In the genomic region with DNA sequence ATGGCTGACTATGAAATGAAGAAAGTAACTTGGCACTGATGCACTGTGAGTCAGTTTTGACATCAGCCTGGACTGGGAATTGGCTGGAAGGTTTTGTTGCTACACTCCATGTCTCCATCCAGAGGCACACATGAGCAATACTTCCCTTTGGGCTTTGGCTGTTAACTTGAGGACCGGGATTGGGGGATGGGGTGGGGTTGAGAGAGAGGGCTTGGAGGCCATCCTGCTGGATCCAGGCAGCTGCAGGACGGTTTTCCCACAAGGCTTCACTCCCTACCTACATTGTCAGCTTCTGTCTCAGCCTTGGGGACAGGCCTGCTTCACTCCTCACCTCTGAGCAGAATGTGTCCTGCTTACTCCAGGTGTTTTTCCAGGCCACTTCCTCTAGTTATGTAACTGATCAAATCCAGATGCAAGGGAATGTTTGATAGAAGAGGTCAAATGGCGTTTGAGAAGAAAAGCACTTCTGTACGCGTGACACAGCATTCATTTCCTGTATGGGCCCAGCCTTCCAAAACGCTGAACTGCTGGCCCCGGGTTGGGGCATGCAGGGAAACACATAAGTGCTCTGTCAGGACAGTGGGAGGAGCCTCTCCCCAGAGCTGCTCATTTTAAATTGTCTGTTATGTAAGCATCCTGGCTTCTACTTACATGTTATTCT, we compare ENCODE assay signal across 9 mouse cellular contexts. TPM values are rescaled to one million over a fixed set of nuclear protein-coding genes. Genes with fewer than 3 reads are reported as not detected.
DNase-seq lines count a peak whose midpoint lies in the region; ATAC-seq and TF ChIP-seq lines count a peak whose summit lies in the region.
"Had no signal": no experiment of that assay in that cellular context is flagged by ENCODE, and none has a peak within 500 bp of the region (broad histone marks: within the 10 kb centered on the region; RNA-seq: fewer than 3 reads in every experiment).

No protein-coding gene starts in this region.

- H3K27ac ChIP-seq in intestine, postnatal 0 days (ENCODE audit: low read depth, low read length): peak overlapping the region; percentile 73
- no peak overlapping the region for H3K27ac ChIP-seq in forebrain, embryonic 11.5 days (ENCODE audit: low read depth, low read length)

- ATAC-seq in frontal cortex, adult (ENCODE audit: low TSS enrichment): peak; percentile 52; the same call in 1 of the 2 replicates
- peak; percentile 76 for ATAC-seq in intestine, postnatal 0 days
- ATAC-seq in forebrain, embryonic 11.5 days (replicated peaks; ENCODE audit: low FRiP score): no peak

- H3K9ac ChIP-seq in intestine, postnatal 0 days (ENCODE audit: low read depth, low read length): no peak overlapping the region
- H3K9ac ChIP-seq in forebrain, embryonic 11.5 days (ENCODE audit: low read length): no peak overlapping the region

- peak; percentile 55 for TF ChIP-seq CTCF in intestine, postnatal 0 days (IDR thresholded peaks at IDR 0.05; ENCODE audit: low read depth)
- TF ChIP-seq CTCF in lung, adult 2 months (IDR thresholded peaks at IDR 0.05; ENCODE audit: insufficient read depth, low read length): no peak

- no peak overlapping the region; the same call in 1 of the 2 replicates for H3K4me2 ChIP-seq in intestine, postnatal 0 days (replicated peaks; ENCODE audit: low read depth)
- H3K4me2 ChIP-seq in forebrain, embryonic 11.5 days (ENCODE audit: low read depth, low read length, severe bottlenecking): no peak overlapping the region

- 9% methylated on average over 7 of the region's 7 CpGs for WGBS in intestine, postnatal 0 days
- WGBS in lung, adult 2 months: 3% methylated on average over 7 of the region's 7 CpGs
- 56% methylated on average over 7 of the region's 7 CpGs for WGBS in forebrain, embryonic 11.5 days

- H3K36me3 ChIP-seq in intestine, postnatal 0 days (ENCODE audit: control insufficient read depth, insufficient read depth): no peaks in the 10 kb centered on the region; the same call in 1 of the 2 replicates
- no peaks in the 10 kb centered on the region for H3K36me3 ChIP-seq in splenic B cell, adult 2 months (ENCODE audit: control insufficient read depth, insufficient read depth, low read length, poor library complexity, severe bottlenecking)
- peaks cover 2% of the 10 kb centered on the region; the same call in 1 of the 2 replicates for H3K36me3 ChIP-seq in forebrain, embryonic 11.5 days (ENCODE audit: control insufficient read depth, insufficient read depth, low read length)

- H3K4me1 ChIP-seq in intestine, postnatal 0 days (replicated peaks; ENCODE audit: control insufficient read depth, insufficient read depth, low read length): peaks cover 22% of the 10 kb centered on the region; the same call in 1 of the 2 replicates
- H3K4me1 ChIP-seq in lung, adult 2 months (ENCODE audit: control insufficient read depth, insufficient read depth, low read length): peaks cover 39% of the 10 kb centered on the region
- H3K4me1 ChIP-seq in forebrain, embryonic 11.5 days (replicated peaks; ENCODE audit: control insufficient read depth, insufficient read depth, low read length): 0 out of 2 replicates have a peak, but pooled peaks cover 2% of the 10 kb centered on the region

- no peak for DNase-seq in frontal cortex, postnatal 36 days (ENCODE audit: low spot score in 2 of 2)
- DNase-seq in adrenal gland, postnatal 36 days: peak; percentile 76 to 85
- peak; percentile 88 for DNase-seq in gonadal fat pad, adult 2 months (ENCODE audit: low read depth)
- peak; percentile 47 for DNase-seq in lung, adult 2 months
- peak; percentile 59 for DNase-seq in splenic B cell, adult 2 months (ENCODE audit: low read depth, low spot score)
- no peak for DNase-seq in forebrain, embryonic 11.5 days (ENCODE audit: low spot score)

- TF ChIP-seq POLR2A in lung, adult 2 months (IDR thresholded peaks at IDR 0.05; ENCODE audit: borderline replicate concordance, extremely low read depth, low read depth, low read length): no peak

- H3K9me3 ChIP-seq in intestine, postnatal 0 days (ENCODE audit: control insufficient read depth): no peaks in the 10 kb centered on the region
- no peaks in the 10 kb centered on the region for H3K9me3 ChIP-seq in forebrain, embryonic 11.5 days (ENCODE audit: control insufficient read depth, low read length)
- H3K9me3 ChIP-seq: G1E had no signal

- H3K4me3 ChIP-seq in intestine, postnatal 0 days (ENCODE audit: low read depth, low read length): no peak overlapping the region
- H3K4me3 ChIP-seq in lung, adult 2 months (replicated peaks; ENCODE audit: extremely low read depth, low read depth, low read length): no peak overlapping the region
- no peak overlapping the region for H3K4me3 ChIP-seq in forebrain, embryonic 11.5 days (ENCODE audit: low read depth, low read length)

- no peaks in the 10 kb centered on the region for H3K27me3 ChIP-seq in intestine, postnatal 0 days (replicated peaks; ENCODE audit: control insufficient read depth, insufficient read depth, low read length)
- no peaks in the 10 kb centered on the region; the same call in 1 of the 2 replicates for H3K27me3 ChIP-seq in splenic B cell, adult 2 months (ENCODE audit: control insufficient read depth, insufficient read depth, low read length, poor library complexity, severe bottlenecking)
- no peaks in the 10 kb centered on the region for H3K27me3 ChIP-seq in forebrain, embryonic 11.5 days (ENCODE audit: control insufficient read depth, insufficient read depth, low read length)

RNA-seq across cellular contexts. Expression of gene Qrfp, which starts 39.5 kb away (rescaled TPM):
- total RNA-seq in adrenal gland, postnatal 36 days (2021): not detected
- 0.72 and 0.74 TPM in 2 replicates for polyA plus RNA-seq in gonadal fat pad, adult 2 months (2012; rRNA removed)
- 0.12 and 0.18 TPM in 2 replicates for polyA plus RNA-seq in intestine, postnatal 0 days (2015; fragmentation: Nextera tagmentation; extraction: Ambion mirVana)
- polyA plus RNA-seq in lung, adult 2 months (2012; rRNA removed): 0.12 and 0.13 TPM in 2 replicates
- 0.16 and 0.24 TPM in 2 replicates for polyA plus RNA-seq in forebrain, embryonic 11.5 days (2014; fragmentation: Nextera tagmentation; extraction: Ambion mirVana)
- polyA plus RNA-seq: G1E had no signal

Comparison
In these comparisons a context has a peak if more than half of its experiments do, and no peak if none do; other contexts are left out.
1. DNase-seq: peak in adrenal gland, postnatal 36 days (2 of 2), gonadal fat pad, adult 2 months (single experiment), lung, adult 2 months (single experiment) and splenic B cell, adult 2 months (single experiment); none in frontal cortex, postnatal 36 days (0 of 2) and forebrain, embryonic 11.5 days (single experiment).